Mouse (Mus musculus) spleen, adult 18-20 months (tissue): ENCODE measurements at regions not wholly inside any gene's neighbourhood (a gene's known extent, or its start where the extent isn't known, plus 50 kb on each side); places are given as distances from the start of the nearest gene placed in this dataset.

Source experiments
- DNase-seq, 2 experiments: peaks; one replicate each; pipeline ENCODE4 v3.0.0; 2022; ENCODE audit warnings: mixed read lengths in 2 of 2

DNA sequence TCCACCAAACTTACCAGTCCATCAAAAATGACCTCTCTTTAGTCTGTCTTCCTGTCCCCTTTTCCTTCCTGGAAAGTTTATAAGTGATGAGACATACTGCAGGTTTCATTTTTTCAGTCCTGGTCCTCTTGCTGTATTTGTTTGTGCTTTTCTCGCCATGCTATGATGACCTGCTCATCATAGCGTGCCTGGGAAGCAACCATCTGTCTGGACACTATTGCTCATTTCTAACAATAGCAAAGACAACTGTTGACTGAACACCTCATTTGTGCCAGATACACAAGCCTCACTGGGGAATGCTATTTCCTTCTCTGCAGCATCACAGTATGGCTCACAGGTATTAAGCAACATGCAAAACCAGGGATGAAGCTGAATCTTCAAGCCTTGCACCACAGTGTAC is 85.2 kb upstream of the Cdkn2b start:
- DNase-seq = no peak

GRCm38 (mm10) chr4:89395336-89395735 is 84.5 kb upstream of the Cdkn2b start:
- DNase-seq = no peak

- DNase-seq = no peak
These were observed 82.4 kb upstream of the Cdkn2b start for GRCm38 (mm10) chr4:89393251-89393711.

DNA sequence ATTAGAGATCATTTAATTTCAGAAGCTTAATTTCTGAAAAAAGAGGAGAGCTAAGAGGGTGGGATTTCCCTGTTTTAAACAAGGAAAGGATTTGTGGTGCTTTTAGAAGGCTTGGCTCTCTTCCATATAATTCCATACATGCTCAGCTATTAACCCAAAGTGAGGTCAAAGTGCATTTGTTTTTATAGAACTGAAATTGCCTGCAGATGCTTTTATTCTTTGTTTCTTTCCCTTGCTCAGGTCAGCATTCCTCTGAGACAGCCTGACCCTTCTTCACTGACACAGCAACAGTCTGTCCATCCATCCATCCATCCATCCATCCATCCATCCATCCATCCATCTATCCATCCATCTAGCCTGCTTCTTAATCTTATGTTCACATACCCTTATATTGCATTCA is 82.0 kb upstream of the Cdkn2b start:
- DNase-seq = no peak

GRCm38 (mm10) chr4:89391463-89392308 is 80.8 kb upstream of the Cdkn2b start:
- DNase-seq = no peak

- DNase-seq = no peak
These were observed 72.7 kb upstream of the Cdkn2b start for GRCm38 (mm10) chr4:89383548-89383947.

DNA sequence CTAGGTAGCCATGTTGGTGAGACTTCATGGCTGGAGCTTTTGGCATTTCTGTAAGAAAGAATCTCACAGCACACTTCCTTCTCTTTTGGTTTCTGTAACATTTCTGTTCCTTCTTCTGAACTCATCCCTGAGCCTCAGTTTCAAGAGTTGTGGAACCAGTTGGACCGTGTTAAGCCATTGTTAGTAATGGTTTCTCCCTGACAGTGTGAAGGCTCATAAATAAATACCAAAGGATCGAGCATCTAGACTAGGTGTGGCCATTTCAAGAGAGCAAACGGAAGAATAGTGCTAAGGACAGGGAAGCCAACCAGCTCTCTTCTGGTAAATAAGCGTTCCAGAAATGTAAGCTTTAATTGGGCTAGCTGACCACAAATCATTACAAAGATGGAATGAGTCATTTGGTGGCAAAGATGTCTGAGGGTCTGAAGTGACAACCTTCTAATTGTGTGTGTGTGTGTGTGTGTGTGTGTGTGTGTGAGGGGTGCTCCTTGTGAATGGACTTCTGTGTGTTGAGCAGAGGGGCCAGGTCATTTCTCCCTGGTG is 71.7 kb upstream of the Cdkn2b start:
- DNase-seq = no peak

DNA sequence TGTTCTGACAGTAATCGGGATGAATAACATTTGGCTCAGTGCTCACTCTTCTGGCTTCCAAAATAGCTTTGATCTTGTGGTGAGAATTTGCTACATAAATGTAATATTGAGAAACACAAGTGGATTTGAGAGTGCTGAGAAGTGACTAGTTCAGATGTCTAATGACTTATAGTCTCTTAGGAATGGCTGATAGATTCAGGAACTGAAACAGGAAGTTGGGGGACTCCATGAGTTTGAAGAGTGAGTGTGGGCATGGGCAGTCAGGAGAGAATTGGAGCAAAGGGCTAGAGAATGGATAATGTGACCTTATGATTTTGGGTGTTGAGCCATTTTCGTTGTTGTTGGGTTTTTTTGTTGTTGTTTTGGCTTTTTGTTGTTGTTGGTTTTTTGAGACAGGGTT is 70.9 kb upstream of the Cdkn2b start:
- no peak for DNase-seq

DNA sequence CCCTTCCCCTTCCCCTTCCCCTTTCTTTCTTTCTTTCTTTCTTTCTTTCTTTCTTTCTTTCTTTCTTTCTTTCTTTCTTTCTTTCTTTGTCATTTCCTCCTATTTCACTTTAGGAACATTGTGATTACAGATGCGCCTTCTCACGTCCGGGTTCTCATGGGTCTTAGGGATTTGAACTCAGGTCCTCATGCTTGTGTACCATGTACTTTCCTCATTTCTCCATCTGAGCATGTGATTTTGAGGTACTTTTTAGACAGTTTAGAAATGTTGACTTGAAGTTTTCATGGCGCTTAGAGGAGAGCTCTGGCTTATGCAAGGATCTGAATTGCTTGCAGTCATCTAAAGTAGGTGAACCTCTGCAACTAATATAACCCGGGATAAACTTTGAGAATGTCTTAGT is 70.2 kb upstream of the Cdkn2b start:
- DNase-seq = no peak

GRCm38 (mm10) chr4:89380330-89380945 is 69.6 kb upstream of the Cdkn2b start:
- DNase-seq = no peak

DNA sequence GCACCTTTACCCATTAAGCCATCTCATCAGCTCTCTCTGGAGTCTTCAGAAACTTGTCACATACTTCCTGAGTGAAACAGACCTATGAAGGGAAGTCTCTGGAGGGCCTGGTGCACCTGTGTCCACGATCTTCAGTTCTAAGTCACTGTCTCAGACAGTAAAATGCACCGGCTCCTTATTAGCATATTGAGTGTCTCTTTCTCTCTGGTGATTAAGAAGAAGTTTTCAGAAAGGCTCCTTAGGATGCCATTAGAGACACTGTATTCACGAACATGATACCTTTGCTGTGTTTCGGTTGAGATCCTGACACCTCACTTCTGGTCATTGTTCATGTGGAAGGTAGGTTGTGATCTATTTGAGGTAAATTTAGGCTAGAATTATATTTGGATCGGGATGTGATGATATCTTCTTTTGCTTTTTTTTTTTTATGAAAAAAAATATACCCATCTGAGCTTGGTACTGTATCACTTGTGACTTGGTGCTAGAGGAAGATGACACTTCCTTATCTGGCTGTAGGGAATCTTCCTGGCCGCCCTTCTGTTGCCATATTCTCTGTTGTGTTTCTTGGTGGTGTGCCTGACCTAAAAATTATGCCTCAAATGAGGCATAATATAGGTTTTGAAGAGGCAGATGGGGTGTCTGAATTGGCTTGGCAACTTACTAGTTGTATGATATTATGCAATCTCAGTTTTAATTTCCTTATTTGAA is 68.9 kb upstream of the Cdkn2b start:
- no peak for DNase-seq

GRCm38 (mm10) chr4:89372631-89373030 is 61.8 kb upstream of the Cdkn2b start:
- no peak for DNase-seq

DNA sequence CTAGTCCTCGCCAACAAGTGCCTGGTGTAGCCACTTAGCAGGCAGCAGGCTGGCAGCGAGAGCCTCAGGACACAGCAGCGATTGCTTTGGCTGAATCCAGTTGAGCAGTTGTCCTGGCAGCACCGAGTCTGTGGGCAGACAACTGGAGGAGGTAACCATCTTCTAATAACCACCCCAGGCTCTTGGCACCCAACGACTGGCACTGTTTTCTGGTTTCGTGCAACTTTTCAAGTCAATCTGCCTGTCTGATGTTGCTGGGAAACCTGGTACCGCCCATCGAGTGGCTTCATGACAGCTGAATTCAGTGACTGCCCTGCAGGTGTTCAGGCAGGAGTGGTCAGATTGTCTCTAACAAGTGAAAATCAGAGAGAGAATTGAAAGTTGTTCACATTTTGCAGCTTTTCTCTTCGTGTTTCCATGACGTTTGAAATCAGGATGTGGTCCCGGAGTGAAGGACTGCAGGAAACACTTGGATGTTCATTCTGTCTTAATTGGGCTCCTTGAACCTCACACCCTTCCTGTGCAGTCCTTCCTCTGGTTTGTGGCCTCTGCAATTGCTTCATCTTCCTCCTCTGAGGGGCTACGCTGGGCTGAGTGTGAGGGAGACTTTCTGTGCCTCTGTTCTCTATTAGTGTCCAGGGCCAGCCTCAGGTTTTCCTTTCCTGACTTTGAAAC is 58.1 kb upstream of the Cdkn2b start:
- DNase-seq = no peak

GRCm38 (mm10) chr4:89366581-89367141 is 55.8 kb upstream of the Cdkn2b start:
- no peak for DNase-seq

GRCm38 (mm10) chr4:89365875-89366274 is 55.0 kb upstream of the Cdkn2b start:
- no peak for DNase-seq

DNA sequence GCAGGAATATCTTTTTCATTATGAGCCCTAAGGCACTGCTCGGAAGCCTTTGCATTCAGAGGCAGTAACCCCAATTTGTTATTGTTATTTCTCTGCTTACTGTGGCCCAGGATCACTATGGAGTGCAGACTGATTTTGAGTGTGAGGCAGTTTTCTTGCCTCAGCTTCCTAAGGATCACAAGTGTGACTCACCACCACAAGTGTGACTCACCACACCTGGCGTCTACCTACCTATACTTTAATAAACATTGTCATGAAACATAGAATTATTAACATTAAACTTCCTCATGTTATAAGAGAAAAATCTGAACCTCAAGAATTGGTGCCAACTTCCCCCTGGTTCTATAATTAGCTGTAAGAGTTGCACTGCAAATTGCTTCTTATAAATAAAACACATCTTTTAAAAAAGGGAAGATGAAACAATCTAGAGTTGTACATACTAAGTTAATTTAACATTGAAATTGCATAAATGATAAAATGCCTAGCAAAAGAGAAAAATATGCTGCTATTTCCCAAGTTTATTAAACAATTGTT is 52.4 kb upstream of the Cdkn2b start:
- DNase-seq = no peak

DNA sequence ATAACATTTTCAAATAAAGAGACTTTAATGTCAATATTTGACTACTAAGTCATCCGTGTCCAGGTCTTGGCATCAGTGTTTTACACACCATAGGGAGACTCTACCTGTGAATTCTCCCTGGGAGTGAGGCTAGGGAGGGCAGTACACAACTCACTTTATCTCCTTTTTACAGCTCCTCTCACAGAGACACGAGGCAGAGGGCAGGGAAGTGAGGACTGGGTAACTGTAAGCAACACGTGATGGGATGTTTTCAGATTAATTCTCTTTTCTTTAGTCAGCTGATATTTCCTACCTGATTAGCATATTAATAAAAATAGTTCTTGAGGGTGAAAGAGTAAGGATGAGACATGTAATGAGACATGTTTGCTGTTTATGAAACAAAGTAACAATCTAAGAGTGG is 51.8 kb upstream of the Cdkn2b start:
- DNase-seq = no peak

DNA sequence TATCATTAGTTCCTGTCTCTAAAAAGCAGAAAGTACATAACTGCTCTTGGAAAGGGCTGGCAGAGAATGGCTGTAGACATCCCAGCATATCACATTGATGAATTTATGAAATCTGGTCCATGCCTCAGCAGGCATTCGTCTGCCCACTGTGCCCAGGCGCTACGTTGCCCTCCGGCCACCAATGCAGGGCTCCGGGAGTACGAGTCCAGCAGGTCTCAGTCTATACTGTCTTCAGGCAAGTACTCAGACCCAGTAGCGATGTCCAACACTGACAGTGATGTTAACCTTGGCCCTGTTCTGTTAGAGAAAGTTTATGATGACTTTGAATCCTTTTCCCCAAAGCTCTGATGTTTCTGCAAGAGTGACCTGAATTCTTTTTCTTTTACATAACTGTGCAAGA is 50.5 kb upstream of the Cdkn2b start:
- no peak for DNase-seq
